Mouse (Mus musculus) brain, embryonic 18.5 days (tissue): Measurements from ENCODE around the gene Hesx1.

Experiments
- DNase-seq: peaks from one replicate; pipeline ENCODE4 v3.0.0-alpha.2; 2012; ENCODE audit warnings: low read depth, low spot score

Gene Hesx1

DNA sequence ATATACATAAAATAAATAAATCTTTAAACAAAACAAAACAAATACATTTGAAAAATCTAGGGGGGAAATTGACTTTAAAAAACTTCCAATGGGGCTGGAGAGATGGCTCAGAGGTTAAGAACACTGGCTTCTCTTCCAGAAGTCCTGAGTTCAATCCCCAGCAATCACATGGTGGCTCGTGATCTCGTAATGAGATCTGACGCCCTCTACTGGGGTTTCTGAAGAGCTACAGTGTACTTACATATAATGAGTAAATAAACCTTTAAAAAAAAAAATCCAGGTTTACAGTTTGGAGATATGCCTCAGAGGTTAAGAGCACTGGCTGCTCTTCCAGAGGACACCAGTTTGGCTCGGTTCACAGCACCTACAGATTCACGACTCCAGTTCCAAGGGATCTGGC, 17.3 kb downstream of the Hesx1 start:
- DNase-seq, result no peak

- DNase-seq, result no peak
Observed at GRCm38 (mm10) chr14:27013658-27014057, 19.4 kb downstream of the Hesx1 start.

GRCm38 (mm10) chr14:27017936-27018335, 23.7 kb downstream of the Hesx1 start:
- no peak for DNase-seq

- no peak for DNase-seq
Observed at GRCm38 (mm10) chr14:27019850-27020249, 25.6 kb downstream of the Hesx1 start.

DNA sequence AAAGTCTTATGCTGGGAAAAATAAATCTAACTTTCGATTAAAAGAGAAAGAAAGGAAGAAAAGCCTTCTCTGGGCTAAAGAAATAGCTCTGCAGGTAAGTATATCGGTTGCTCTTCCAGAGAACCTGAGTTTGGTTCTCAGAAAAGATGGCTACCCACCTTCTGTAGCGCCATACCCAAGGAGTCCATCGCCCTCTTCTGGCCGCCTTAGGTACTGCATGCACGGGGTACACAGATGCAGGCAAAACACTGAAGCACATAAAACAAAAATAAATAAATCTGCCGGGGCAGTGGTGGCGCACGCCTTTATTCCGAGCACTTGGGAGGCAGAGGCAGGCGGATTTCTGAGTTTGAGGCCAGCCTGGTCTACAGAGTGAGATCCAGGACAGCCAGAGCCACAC, 28.7 kb downstream of the Hesx1 start:
- no peak for DNase-seq

GRCm38 (mm10) chr14:27024664-27025063, 30.4 kb downstream of the Hesx1 start:
- DNase-seq, result no peak

- DNase-seq, result peak; percentile 73
Observed at GRCm38 (mm10) chr14:27029771-27030173, 35.6 kb downstream of the Hesx1 start.

- no peak for DNase-seq
Observed at GRCm38 (mm10) chr14:27031142-27031541, 36.9 kb downstream of the Hesx1 start.

GRCm38 (mm10) chr14:27037513-27037912, 43.3 kb downstream of the Hesx1 start:
- DNase-seq, result no peak

- peak; percentile 64 for DNase-seq
Observed at GRCm38 (mm10) chr14:27038783-27039182, 44.6 kb downstream of the Hesx1 start, which contains the start of gene Il17rd. Gene Il17rd, plus strand, starts transcription at chr14:27038941.

DNA sequence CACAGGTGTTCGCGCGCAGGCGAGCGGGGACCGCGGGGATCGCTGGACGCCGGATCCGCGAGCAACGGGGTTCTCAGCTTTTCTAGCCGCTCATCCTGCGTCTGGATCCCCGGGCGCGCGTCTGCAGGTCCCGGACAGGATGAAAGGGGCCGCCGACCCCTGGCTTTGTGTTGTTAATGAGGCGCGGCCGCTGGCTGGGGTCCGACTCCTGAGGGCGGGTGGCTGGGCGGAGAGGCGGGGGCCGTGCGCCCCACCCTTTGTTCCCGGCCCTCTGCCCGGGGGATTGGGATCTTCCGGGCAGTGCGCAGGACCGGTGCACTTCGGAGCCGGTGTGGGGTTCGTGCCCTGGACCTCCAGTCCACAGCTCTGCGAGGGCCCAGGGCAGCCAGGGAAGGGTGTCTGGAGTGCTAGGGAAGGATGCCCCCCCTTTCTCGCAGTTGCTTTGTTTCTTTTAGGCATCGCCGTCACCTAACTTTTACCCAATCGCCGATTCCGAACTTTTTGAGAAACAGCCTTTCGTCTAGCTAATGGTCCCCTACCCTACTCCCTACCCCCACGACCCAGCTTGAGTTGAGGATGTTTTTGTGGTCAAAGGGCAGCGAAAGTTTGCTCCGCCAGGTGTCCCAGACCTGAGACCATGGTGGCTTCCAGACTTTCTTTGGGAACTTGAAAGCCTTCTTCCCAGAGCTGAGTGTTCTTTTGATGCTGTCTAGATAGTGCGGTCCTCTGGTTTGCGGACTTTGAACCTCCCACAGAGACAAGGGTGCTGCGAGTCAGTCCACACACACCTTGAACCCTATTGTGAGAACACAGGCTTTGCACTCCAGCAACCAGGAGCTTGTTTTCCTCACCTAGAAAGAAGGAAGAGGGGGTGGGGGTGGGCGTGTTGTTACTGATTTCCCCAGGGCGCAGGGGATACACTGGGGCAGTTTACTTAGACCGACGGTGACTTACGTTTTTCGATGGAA, 45.3 kb downstream of the Hesx1 start:
- no peak for DNase-seq

DNA sequence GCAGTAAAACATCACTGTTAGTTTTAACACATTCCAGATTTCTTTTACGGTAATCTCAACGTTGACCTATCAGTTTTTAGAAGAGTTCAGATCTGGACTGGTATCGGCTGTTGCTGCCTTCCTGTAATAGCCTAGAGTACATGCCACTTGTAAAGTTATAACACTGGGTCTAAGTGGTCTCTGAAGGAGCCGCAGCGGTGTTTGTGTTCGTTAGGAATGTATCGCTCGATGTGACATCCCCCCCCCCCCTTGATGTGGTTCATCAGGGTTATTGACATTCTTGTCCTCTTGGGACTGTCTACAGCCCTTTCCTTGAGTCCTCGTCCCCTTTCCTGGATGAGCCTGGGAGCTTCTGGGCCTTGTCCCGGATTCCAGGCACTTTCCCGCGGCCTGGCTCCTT, 46.2 kb downstream of the Hesx1 start:
- DNase-seq, result no peak

DNA sequence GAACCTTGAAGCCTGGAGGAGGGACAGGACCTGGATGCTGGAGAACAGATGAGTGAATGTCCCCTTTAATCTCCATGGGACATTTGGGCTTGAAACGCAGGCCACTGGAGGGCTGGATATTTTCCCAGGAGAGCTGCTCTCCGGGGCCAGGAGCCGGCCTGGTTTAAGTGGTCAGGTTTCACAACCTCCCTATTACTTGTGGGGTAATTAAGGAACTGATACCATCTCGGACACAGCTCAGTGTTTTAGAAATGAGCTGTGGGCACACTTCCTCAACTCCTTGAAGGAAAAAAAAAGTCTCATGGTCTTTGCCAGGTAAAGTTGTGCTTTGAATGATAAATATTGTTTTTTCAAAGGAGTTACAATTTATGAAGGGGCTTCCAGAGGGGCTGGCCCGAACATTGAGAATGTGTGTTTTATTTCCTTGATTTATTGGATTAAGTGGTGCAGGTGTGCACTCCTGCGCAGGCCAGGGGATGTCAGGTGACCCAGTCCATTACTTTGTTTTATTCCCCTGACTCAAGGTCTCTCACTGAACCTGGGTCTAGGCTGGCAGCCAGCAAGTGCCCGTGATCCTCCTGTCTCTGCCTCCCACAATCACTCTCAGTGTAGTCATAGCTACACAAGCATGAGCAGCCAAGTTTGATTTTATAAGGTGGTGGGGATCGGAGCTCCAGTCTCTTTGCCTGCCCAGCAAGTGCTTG, 48.2 kb downstream of the Hesx1 start:
- no peak for DNase-seq

DNA sequence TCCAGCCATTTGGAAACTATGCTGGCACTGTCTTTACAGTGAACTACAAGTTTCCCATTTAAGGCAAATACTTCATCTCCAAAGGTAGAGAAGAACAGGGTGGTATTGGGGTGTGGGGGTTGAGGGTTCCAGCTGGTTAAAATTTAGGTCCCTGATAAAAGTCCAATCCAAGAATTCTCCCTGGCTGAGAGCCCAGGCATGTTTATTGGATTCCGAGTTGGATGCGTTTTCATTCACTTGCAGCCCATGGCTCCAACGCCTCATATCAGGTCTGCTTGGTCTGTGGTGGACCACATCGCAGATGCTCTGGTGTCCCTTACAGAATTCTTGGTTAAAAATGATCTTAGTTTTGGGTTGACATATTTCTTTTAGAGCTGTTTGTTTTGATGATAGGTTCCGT, 49.2 kb downstream of the Hesx1 start:
- no peak for DNase-seq

- DNase-seq, result no peak
Observed at GRCm38 (mm10) chr14:27044221-27044966, 50.2 kb downstream of the Hesx1 start.

DNA sequence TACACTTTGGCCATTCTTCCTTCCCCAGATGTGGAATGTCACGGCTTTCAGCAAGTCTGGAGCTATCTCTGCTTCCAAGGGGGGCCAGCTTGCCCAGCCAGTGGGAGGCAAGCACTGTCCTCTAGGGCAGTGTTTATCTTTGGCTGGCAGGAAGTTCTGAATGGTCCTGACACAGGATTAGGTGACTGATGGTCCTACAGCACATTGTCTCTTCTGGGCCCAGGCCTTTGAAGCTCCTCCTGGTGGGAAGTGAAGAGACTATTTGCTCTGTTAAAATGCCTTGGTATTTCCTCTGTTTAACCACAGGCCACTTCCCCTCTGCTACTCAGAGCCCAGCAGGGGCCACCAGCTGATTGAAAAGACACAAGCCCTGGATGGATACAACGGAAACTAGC, 50.7 kb downstream of the Hesx1 start:
- no peak for DNase-seq

- DNase-seq, result no peak
Observed at GRCm38 (mm10) chr14:27048231-27048956, 54.2 kb downstream of the Hesx1 start.

DNA sequence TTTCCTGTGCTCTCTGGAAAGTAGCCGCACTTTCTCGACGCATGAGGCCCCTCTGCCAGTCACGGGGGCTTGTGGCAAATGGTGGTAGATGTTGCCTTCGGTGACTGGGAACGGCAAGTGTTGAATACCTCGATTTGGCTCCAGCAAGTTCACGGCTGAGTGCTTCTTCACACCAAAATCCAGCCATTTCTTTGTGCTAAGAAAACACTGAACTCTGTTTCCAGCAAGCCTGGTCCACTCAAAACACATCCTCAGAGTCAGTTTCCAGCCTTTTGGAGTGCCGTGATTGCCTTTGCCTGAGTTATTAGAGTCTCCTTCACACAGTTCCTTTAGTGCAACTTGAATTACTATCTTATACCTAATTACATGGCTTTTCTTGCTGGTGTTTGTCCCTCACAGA, 55.8 kb downstream of the Hesx1 start:
- no peak for DNase-seq

DNA sequence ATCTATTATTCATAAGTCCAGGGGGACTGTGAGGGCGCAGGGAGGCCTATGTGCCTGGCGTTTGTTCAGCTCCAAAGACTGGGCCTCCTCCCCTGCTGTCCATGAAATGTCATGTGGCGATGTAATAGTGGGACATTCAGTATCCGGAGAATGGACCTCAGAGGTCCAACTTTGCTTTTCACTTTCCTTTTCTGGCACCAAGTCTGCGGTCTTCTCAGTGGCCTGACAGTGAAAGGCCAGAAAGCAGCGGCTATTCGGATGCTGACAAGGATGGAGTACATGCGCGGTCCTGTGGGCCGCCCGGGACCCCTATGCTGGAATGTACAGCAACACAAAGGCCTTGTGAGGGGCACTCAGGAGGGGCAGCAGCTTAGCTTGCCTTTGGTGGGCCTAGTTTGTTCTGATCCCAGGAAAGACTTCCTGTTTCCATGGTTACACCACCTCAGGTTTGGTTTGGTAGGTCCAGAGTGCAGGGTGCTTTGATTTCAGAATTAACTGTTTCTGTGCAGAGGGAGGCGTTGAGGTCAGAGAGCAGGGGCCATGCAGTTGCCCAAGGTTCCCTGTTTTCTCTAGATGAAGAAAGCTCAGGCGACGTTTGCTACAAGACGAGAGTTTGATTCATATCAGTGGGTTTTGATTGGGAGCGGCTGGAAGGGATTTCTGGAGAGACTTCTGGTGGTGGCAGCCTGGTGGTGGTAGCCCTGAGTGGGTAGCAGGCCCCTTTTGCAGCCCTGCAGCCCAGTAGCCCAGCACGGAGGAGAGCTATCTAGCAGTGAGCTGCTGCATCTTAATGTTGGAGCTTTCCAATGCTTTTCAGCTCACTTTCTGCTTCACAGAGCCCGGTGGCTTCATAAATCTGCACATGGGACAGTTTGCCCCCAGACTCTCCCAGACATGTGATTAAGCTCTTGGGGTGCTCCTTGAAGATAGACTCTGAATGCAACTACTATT, 56.6 kb downstream of the Hesx1 start:
- no peak for DNase-seq

- no peak for DNase-seq
Observed at GRCm38 (mm10) chr14:27051511-27051895, 57.3 kb downstream of the Hesx1 start.
